21 mouse cellular contexts compared by ENCODE assay signal in genomic region chr3:132326961-132327360, GRCm38 (mm10).
DNase-seq lines count a peak whose midpoint lies in the region; ATAC-seq lines count a peak whose summit lies in the region.
"Had no signal": no experiment of that assay in that cellular context is flagged by ENCODE, and none has a peak within 500 bp of the region (broad histone marks: within the 10 kb centered on the region; RNA-seq: fewer than 3 reads in every experiment).

No protein-coding gene starts in this region.

- no peak overlapping the region for H3K4me3 ChIP-seq in heart, embryonic 11.5 days (ENCODE audit: low read depth, low read length)
- H3K4me3 ChIP-seq: embryonic facial prominence, embryonic 12.5 days; erythroblast, embryonic 14.5 days; forebrain, embryonic 13.5 days; heart, embryonic 10.5 days; hindbrain, embryonic 15.5 days; limb, embryonic 15.5 days; liver, embryonic 15.5 days; midbrain, embryonic 10.5 days had no signal

- no peak overlapping the region for H3K27ac ChIP-seq in heart, embryonic 11.5 days (ENCODE audit: low read depth, low read length)
- H3K27ac ChIP-seq: embryonic facial prominence, embryonic 12.5 days; forebrain, embryonic 13.5 days; heart, embryonic 10.5 days; hindbrain, embryonic 15.5 days; limb, embryonic 15.5 days; liver, embryonic 15.5 days; macrophage; midbrain, embryonic 10.5 days had no signal

- H3K4me1 ChIP-seq in heart, embryonic 11.5 days (ENCODE audit: control insufficient read depth, insufficient read depth, low read length): no peaks in the 10 kb centered on the region
- H3K4me1 ChIP-seq: embryonic facial prominence, embryonic 12.5 days; forebrain, embryonic 13.5 days; heart, embryonic 10.5 days; hindbrain, embryonic 15.5 days; limb, embryonic 15.5 days; liver, embryonic 15.5 days; midbrain, embryonic 10.5 days had no signal

- 66% methylated on average over 4 of the region's 4 CpGs for whole genome bisulfite sequencing in heart, embryonic 11.5 days (ENCODE audit: insufficient replicate concordance)

- H3K9ac ChIP-seq in heart, embryonic 11.5 days (ENCODE audit: low read depth, low read length): no peak overlapping the region
- H3K9ac ChIP-seq: embryonic facial prominence, embryonic 12.5 days; forebrain, embryonic 13.5 days; hindbrain, embryonic 15.5 days; limb, embryonic 15.5 days; liver, embryonic 15.5 days had no signal

- no peaks in the 10 kb centered on the region for H3K9me3 ChIP-seq in heart, embryonic 11.5 days (replicated peaks; ENCODE audit: control insufficient read depth, low read length)
- H3K9me3 ChIP-seq: embryonic facial prominence, embryonic 12.5 days; forebrain, embryonic 13.5 days; heart, embryonic 10.5 days; hindbrain, embryonic 15.5 days; limb, embryonic 15.5 days; liver, embryonic 15.5 days; midbrain, embryonic 10.5 days had no signal

- ATAC-seq in heart, embryonic 11.5 days (replicated peaks; ENCODE audit: insufficient number of reproducible peaks, low FRiP score, low TSS enrichment): no peak
- ATAC-seq: activated CD4-positive, CD25-positive, alpha-beta regulatory T cell, adult 4 months; forebrain, embryonic 13.5 days; intestine, embryonic 16.5 days had no signal

- H3K27me3 ChIP-seq in heart, embryonic 11.5 days (ENCODE audit: control insufficient read depth, insufficient read depth, low read length): no peaks in the 10 kb centered on the region
- H3K27me3 ChIP-seq: embryonic facial prominence, embryonic 12.5 days; forebrain, embryonic 13.5 days; hindbrain, embryonic 15.5 days; limb, embryonic 15.5 days; liver, embryonic 15.5 days had no signal

- DNase-seq in heart, adult 18-20 months: peak; percentile 1 to 15
- DNase-seq in kidney, postnatal 4 days: peak; percentile 14 to 20
- no peak for DNase-seq in kidney, adult 11 months
- peak; percentile 5 for DNase-seq in adrenal gland, postnatal 25 days
- peak; percentile 54 for DNase-seq in skeletal muscle tissue, adult 2 months (ENCODE audit: low read depth, low spot score)
- DNase-seq in ovary, adult 18-20 months (ENCODE audit: low spot score): no peak
- DNase-seq: cerebellum, adult 9-11 months; heart, postnatal 4 days; thymus, postnatal 14 days had no signal

- no peak overlapping the region for H3K4me2 ChIP-seq in heart, embryonic 11.5 days
- H3K4me2 ChIP-seq: embryonic facial prominence, embryonic 12.5 days; forebrain, embryonic 13.5 days; hindbrain, embryonic 15.5 days; limb, embryonic 15.5 days; liver, embryonic 15.5 days had no signal

- no peaks in the 10 kb centered on the region for H3K36me3 ChIP-seq in heart, embryonic 11.5 days (ENCODE audit: control insufficient read depth, insufficient read depth, low read length)
- H3K36me3 ChIP-seq: embryonic facial prominence, embryonic 12.5 days; heart, embryonic 10.5 days; hindbrain, embryonic 15.5 days; limb, embryonic 15.5 days; liver, embryonic 15.5 days; midbrain, embryonic 10.5 days had no signal

Comparison
In these comparisons a context has a peak if more than half of its experiments do, and no peak if none do; other contexts are left out.
1. DNase-seq: peak in heart, adult 18-20 months (2 of 2), kidney, postnatal 4 days (2 of 2), adrenal gland, postnatal 25 days (single experiment) and skeletal muscle tissue, adult 2 months (single experiment); none in kidney, adult 11 months (single experiment) and ovary, adult 18-20 months (single experiment).